In genomic region chr5:130029142-130029897, GRCm38 (mm10) we compare ENCODE assay signal across 8 mouse cellular contexts. TPM values are rescaled to one million over a fixed set of nuclear protein-coding genes. Genes with fewer than 3 reads are reported as not detected.
DNase-seq lines count a peak whose midpoint lies in the region; ATAC-seq lines count a peak whose summit lies in the region.

Gene Asl, minus strand, starts transcription at chr5:130029247.
Gene Crcp, plus strand, starts transcription at chr5:130029290.

- DNase-seq in WW6 (ENCODE audit: low read depth, low spot score): peak; percentile 69
- DNase-seq in cerebellum, postnatal 36 days: peak; percentile 94 to 95
- peak; percentile 91 to 92 for DNase-seq in frontal cortex, postnatal 36 days (ENCODE audit: low spot score in 2 of 2)
- DNase-seq in hindbrain, embryonic 14.5 days (ENCODE audit: low spot score): peak; percentile 84
- DNase-seq in layer of hippocampus, postnatal 36 days: peak; percentile 88
- peak; percentile 83 for DNase-seq in lung, postnatal 25 days (ENCODE audit: low spot score)
- DNase-seq in retina, embryonic 14.5 days (ENCODE audit: low spot score): peak; percentile 81
- DNase-seq in thymus, postnatal 36 days: peak; percentile 82 to 86

- peak within 1 kb of the TSS; percentile 58 for H3K4me3 ChIP-seq in hindbrain, embryonic 14.5 days (replicated peaks; ENCODE audit: low read length)

- 1% methylated on average over 51 of the region's 51 CpGs for WGBS in hindbrain, embryonic 14.5 days

- no peaks in the 10 kb centered on the region for H3K36me3 ChIP-seq in hindbrain, embryonic 14.5 days (replicated peaks; ENCODE audit: control insufficient read depth, insufficient read depth)

- H3K27ac ChIP-seq in hindbrain, embryonic 14.5 days: peak within 1 kb of the TSS; percentile 90

- H3K4me1 ChIP-seq in hindbrain, embryonic 14.5 days (replicated peaks; ENCODE audit: control insufficient read depth, insufficient read depth, low read length): peaks cover 9% of the 10 kb centered on the region; the same call in 1 of the 2 replicates

- peak within 1 kb of the TSS; percentile 89 for H3K4me2 ChIP-seq in hindbrain, embryonic 14.5 days (replicated peaks)

- H3K9me3 ChIP-seq in hindbrain, embryonic 14.5 days (ENCODE audit: control insufficient read depth, low read length): no peaks in the 10 kb centered on the region

- no peaks in the 10 kb centered on the region; the same call in 1 of the 2 replicates for H3K27me3 ChIP-seq in hindbrain, embryonic 14.5 days (ENCODE audit: control insufficient read depth, insufficient read depth, low read length)

- peak within 1 kb of the TSS; percentile 69 for H3K9ac ChIP-seq in hindbrain, embryonic 14.5 days

- peak; percentile 87 for ATAC-seq in hindbrain, embryonic 14.5 days (ENCODE audit: low FRiP score)

RNA-seq across cellular contexts. Expression of gene Asl, which starts in this region (rescaled TPM):
- polyA plus RNA-seq in hindbrain, embryonic 14.5 days (2014; fragmentation: Nextera tagmentation; extraction: Ambion mirVana): 41.3 and 41.5 TPM in 2 replicates
- total RNA-seq in layer of hippocampus, postnatal 36 days (2021): 10 to 100 TPM; 18.0 to 18.8 TPM

RNA-seq across cellular contexts. Expression of gene Crcp, which starts in this region (rescaled TPM):
- polyA plus RNA-seq in hindbrain, embryonic 14.5 days (2014; fragmentation: Nextera tagmentation; extraction: Ambion mirVana): 49.2 and 51.9 TPM in 2 replicates
- total RNA-seq in layer of hippocampus, postnatal 36 days (2021): 10 to 100 TPM; 37.0 to 38.2 TPM

Comparison
In these comparisons a context has a peak if more than half of its experiments do, and no peak if none do; other contexts are left out.
1. Peak in every context shown above with its lines: DNase-seq, ATAC-seq, H3K4me3 ChIP-seq and H3K27ac ChIP-seq.